In genomic region chr4:116150156-116150861, GRCm38 (mm10) we compare ENCODE assay signal across 9 mouse cellular contexts. TPM values are rescaled to one million over a fixed set of nuclear protein-coding genes. Genes with fewer than 3 reads are reported as not detected.
DNase-seq lines count a peak whose midpoint lies in the region; ATAC-seq and TF ChIP-seq lines count a peak whose summit lies in the region.
"Had no signal": no experiment of that assay in that cellular context is flagged by ENCODE, and none has a peak within 500 bp of the region (broad histone marks: within the 10 kb centered on the region; RNA-seq: fewer than 3 reads in every experiment).

No protein-coding gene starts in this region.

- H3K9ac ChIP-seq in heart, postnatal 0 days (replicated peaks; ENCODE audit: low read depth, low read length): peak overlapping the region; percentile 94

- H3K36me3 ChIP-seq in heart, postnatal 0 days (replicated peaks; ENCODE audit: control insufficient read depth, insufficient read depth, low read length): peaks cover 36% of the 10 kb centered on the region

- no peaks in the 10 kb centered on the region for H3K9me3 ChIP-seq in heart, postnatal 0 days (replicated peaks; ENCODE audit: control insufficient read depth, low read length)

- TF ChIP-seq EP300 in heart, postnatal 0 days (IDR thresholded peaks at IDR 0.05; ENCODE audit: low read depth): no peak

- H3K27me3 ChIP-seq in heart, postnatal 0 days (ENCODE audit: control insufficient read depth, insufficient read depth, low read length): no peaks in the 10 kb centered on the region

- peak; percentile 67 for DNase-seq in MN1 (ENCODE audit: low spot score)
- peak; percentile 57 for DNase-seq in heart, postnatal 0 days (ENCODE audit: low spot score)
- DNase-seq in kidney, postnatal 14 days: peak; percentile 83
- DNase-seq in lung, postnatal 25 days (ENCODE audit: low spot score): peak; percentile 56
- peak; percentile 53 for DNase-seq in ovary, postnatal 14 days (ENCODE audit: low spot score)
- peak; percentile 75 for DNase-seq in thymus, postnatal 25 days

- peak overlapping the region; percentile 88 for H3K27ac ChIP-seq in brown adipose tissue, adult 24 weeks (replicated peaks; ENCODE audit: low read depth, low read length)
- peak overlapping the region; percentile 93 for H3K27ac ChIP-seq in heart, postnatal 0 days (ENCODE audit: low read depth)

- H3K4me3 ChIP-seq in brown adipose tissue, adult 24 weeks (ENCODE audit: insufficient read depth, low read depth, low read length): peak overlapping the region; percentile 92
- peak overlapping the region; percentile 76 for H3K4me3 ChIP-seq in heart, postnatal 0 days (ENCODE audit: low read depth, low read length)

- TF ChIP-seq CTCF in heart, postnatal 0 days (IDR thresholded peaks at IDR 0.05; ENCODE audit: low read depth): no peak

- peaks cover 5% of the 10 kb centered on the region; the same call in 1 of the 2 replicates for H3K4me1 ChIP-seq in brown adipose tissue, adult 24 weeks (ENCODE audit: control insufficient read depth, insufficient read depth, insufficient read length, low read length)
- H3K4me1 ChIP-seq in heart, postnatal 0 days (ENCODE audit: control insufficient read depth, insufficient read depth): peaks cover 8% of the 10 kb centered on the region; the same call in 1 of the 2 replicates

- peak overlapping the region; percentile 72 for H3K4me2 ChIP-seq in heart, postnatal 0 days (ENCODE audit: low read depth, low read length)

- 1% methylated on average over 73 of the region's 73 CpGs for WGBS in heart, postnatal 0 days

- peak; percentile 87 for ATAC-seq in erythroid progenitor cell, adult 5-6 weeks (replicated peaks; ENCODE audit: low FRiP score, poor library complexity, severe bottlenecking)
- peak; percentile 94 for ATAC-seq in heart, postnatal 0 days (ENCODE audit: insufficient read depth, low read depth)

RNA-seq across cellular contexts. Expression of gene Lurap1, which starts 0.8 kb away (rescaled TPM):
- 17.5 and 22.9 TPM in 2 replicates for polyA plus RNA-seq in brown adipose tissue, adult 24 weeks (2012; ENCODE audit: insufficient read depth, insufficient read length, missing spikeins)
- not detected in 2 replicates for total RNA-seq in erythroid progenitor cell, adult 5-6 weeks (2015; ENCODE audit: low replicate concordance)
- not detected in 2 replicates for total RNA-seq in erythroid progenitor cell, adult 5-6 weeks (2017; ENCODE audit: low replicate concordance)
- 1.5 and 2.1 TPM in 2 replicates for total RNA-seq in heart, postnatal 0 days (2014; rRNA removed; ENCODE audit: low replicate concordance)
- polyA plus RNA-seq in heart, postnatal 0 days (2015; fragmentation: Nextera tagmentation; extraction: Ambion mirVana): 0.97 and 1.1 TPM in 2 replicates

RNA-seq across cellular contexts. Expression of gene Tspan1, which starts 17.1 kb away (rescaled TPM):
- not detected in 2 replicates for polyA plus RNA-seq in brown adipose tissue, adult 24 weeks (2012; ENCODE audit: insufficient read depth, insufficient read length, missing spikeins)
- total RNA-seq in erythroid progenitor cell, adult 5-6 weeks (2015; ENCODE audit: low replicate concordance): not detected in 2 replicates
- not detected in 2 replicates for total RNA-seq in erythroid progenitor cell, adult 5-6 weeks (2017; ENCODE audit: low replicate concordance)
- 1.8 TPM in 1 of 2 replicates, not detected in the other for total RNA-seq in heart, postnatal 0 days (2014; rRNA removed; ENCODE audit: low replicate concordance)
- 2.8 TPM in 1 of 2 replicates, not detected in the other for polyA plus RNA-seq in heart, postnatal 0 days (2015; fragmentation: Nextera tagmentation; extraction: Ambion mirVana)

RNA-seq across cellular contexts. Expression of gene 1700042G07Rik, which starts 22.9 kb away (rescaled TPM):
- not detected in 2 replicates for polyA plus RNA-seq in brown adipose tissue, adult 24 weeks (2012; ENCODE audit: insufficient read depth, insufficient read length, missing spikeins)
- not detected in 2 replicates for total RNA-seq in erythroid progenitor cell, adult 5-6 weeks (2015; ENCODE audit: low replicate concordance)
- total RNA-seq in erythroid progenitor cell, adult 5-6 weeks (2017; ENCODE audit: low replicate concordance): not detected in 2 replicates
- total RNA-seq in heart, postnatal 0 days (2014; rRNA removed; ENCODE audit: low replicate concordance): not detected in 2 replicates
- not detected in 2 replicates for polyA plus RNA-seq in heart, postnatal 0 days (2015; fragmentation: Nextera tagmentation; extraction: Ambion mirVana)
- total RNA-seq: left cerebral cortex, postnatal 10 days had no signal

RNA-seq across cellular contexts. Expression of gene Gm49337, which starts 22.9 kb away (rescaled TPM):
- polyA plus RNA-seq in brown adipose tissue, adult 24 weeks (2012; ENCODE audit: insufficient read depth, insufficient read length, missing spikeins): not detected in 2 replicates
- not detected in 2 replicates for total RNA-seq in erythroid progenitor cell, adult 5-6 weeks (2015; ENCODE audit: low replicate concordance)
- 1.7 TPM in 1 of 2 replicates, not detected in the other for total RNA-seq in erythroid progenitor cell, adult 5-6 weeks (2017; ENCODE audit: low replicate concordance)
- total RNA-seq in heart, postnatal 0 days (2014; rRNA removed; ENCODE audit: low replicate concordance): not detected in 2 replicates
- polyA plus RNA-seq in heart, postnatal 0 days (2015; fragmentation: Nextera tagmentation; extraction: Ambion mirVana): not detected in 2 replicates
- total RNA-seq: left cerebral cortex, postnatal 10 days had no signal

RNA-seq across cellular contexts. Expression of gene Pomgnt1, which starts 26.7 kb away (rescaled TPM):
- polyA plus RNA-seq in brown adipose tissue, adult 24 weeks (2012; ENCODE audit: insufficient read depth, insufficient read length, missing spikeins): 37.6 and 49.5 TPM in 2 replicates
- 1.4 TPM in 1 of 2 replicates, not detected in the other for total RNA-seq in erythroid progenitor cell, adult 5-6 weeks (2015; ENCODE audit: low replicate concordance)
- 1.0 and 2.6 TPM in 2 replicates for total RNA-seq in erythroid progenitor cell, adult 5-6 weeks (2017; ENCODE audit: low replicate concordance)
- total RNA-seq in heart, postnatal 0 days (2014; rRNA removed; ENCODE audit: low replicate concordance): 77.5 and 91.3 TPM in 2 replicates
- polyA plus RNA-seq in heart, postnatal 0 days (2015; fragmentation: Nextera tagmentation; extraction: Ambion mirVana): 56.9 and 59.6 TPM in 2 replicates

Comparison
In these comparisons a context has a peak if more than half of its experiments do, and no peak if none do; other contexts are left out.
1. Peak in every context shown above with its lines: DNase-seq, ATAC-seq, H3K4me3 ChIP-seq and H3K27ac ChIP-seq.